Mouse (Mus musculus) liver, postnatal 0 days (tissue): ENCODE results near the gene Commd6.

ENCODE experiments used
- CTCF ChIP-seq: sonication (generic); IDR thresholded peaks from 2 replicates; pipeline ENCODE4 v1.5.1; 2016; ENCODE audit warnings: antibody characterized with exemption, low read depth
- EP300 ChIP-seq: IDR thresholded peaks from 2 replicates; pipeline ENCODE4 v1.6.1; 2016; ENCODE audit warnings: antibody characterized with exemption, low read depth, mild to moderate bottlenecking

- TF ChIP-seq CTCF (peak; percentile 69), EP300 (no peak)
These were observed 31.7 kb downstream of the Commd6 start, which contains the start of gene Tbc1d4 for GRCm38 (mm10) chr14:101608519-101609368.
